Mouse (Mus musculus) embryonic fibroblast, embryonic 13.5 days (primary cell): Measurements from ENCODE around the gene Wdr6.

Source experiments
- CTCF ChIP-seq: IDR thresholded peaks from 2 replicates; pipeline ENCODE4 v1.5.1; 2011; ENCODE audit warnings: mild to moderate bottlenecking, control low read depth, low read length, moderate library complexity, borderline replicate concordance; ENCODE audit not compliant: insufficient read depth
- POLR2A ChIP-seq: IDR thresholded peaks from 2 replicates; pipeline ENCODE4 v1.6.1; 2011; ENCODE audit warnings: low read depth, mild to moderate bottlenecking, control low read depth, low read length, moderate library complexity

- no peak for TF ChIP-seq CTCF
- TF ChIP-seq POLR2A = no peak
Measured at GRCm38 (mm10) chr9:108545986-108546385, 32.6 kb downstream of the Wdr6 start.
